Mouse (Mus musculus) kidney, postnatal 10 days (tissue): ENCODE results near the gene Sppl3.

Experiments
- DNase-seq: peaks from one replicate; pipeline ENCODE4 v3.0.0; 2021; ENCODE audit warnings: mixed read lengths

The Sppl3 gene

GRCm38 (mm10) chr5:115000503-115000902, 10.4 kb upstream of the Sppl3 start:
- DNase-seq, result no peak

- DNase-seq, result no peak
These were observed 9.5 kb upstream of the Sppl3 start for GRCm38 (mm10) chr5:115001464-115001863.

- DNase-seq, result no peak
These were observed 8.2 kb upstream of the Sppl3 start for GRCm38 (mm10) chr5:115002781-115003180.

GRCm38 (mm10) chr5:115003224-115003873, 7.6 kb upstream of the Sppl3 start:
- DNase-seq, result no peak

- DNase-seq, result no peak
These were observed 3.2 kb upstream of the Sppl3 start for GRCm38 (mm10) chr5:115007768-115008167.

GRCm38 (mm10) chr5:115008307-115008706, 2.6 kb upstream of the Sppl3 start:
- DNase-seq, result no peak

GRCm38 (mm10) chr5:115009143-115009542, 1.8 kb upstream of the Sppl3 start:
- no peak for DNase-seq

- no peak for DNase-seq
These were observed 976 bp upstream of the Sppl3 start for GRCm38 (mm10) chr5:115009961-115010360.

- no peak for DNase-seq
These were observed 231 bp downstream of the Sppl3 start for GRCm38 (mm10) chr5:115011217-115011518.

- peak; percentile 74 for DNase-seq
These were observed 753 bp downstream of the Sppl3 start for GRCm38 (mm10) chr5:115011519-115012261.

- DNase-seq, result no peak
These were observed 2.5 kb downstream of the Sppl3 start for GRCm38 (mm10) chr5:115013436-115013835.

- DNase-seq, result no peak
These were observed 3.6 kb downstream of the Sppl3 start for GRCm38 (mm10) chr5:115014570-115014969.

GRCm38 (mm10) chr5:115015121-115015520, 4.2 kb downstream of the Sppl3 start:
- no peak for DNase-seq

- no peak for DNase-seq
These were observed 7.3 kb downstream of the Sppl3 start for GRCm38 (mm10) chr5:115018270-115018669.

GRCm38 (mm10) chr5:115018813-115019212, 7.9 kb downstream of the Sppl3 start:
- DNase-seq, result no peak

- DNase-seq, result no peak
These were observed 11.1 kb downstream of the Sppl3 start for GRCm38 (mm10) chr5:115022021-115022420.

GRCm38 (mm10) chr5:115026170-115026569, 15.2 kb downstream of the Sppl3 start:
- no peak for DNase-seq

- DNase-seq, result no peak
These were observed 16.2 kb downstream of the Sppl3 start for GRCm38 (mm10) chr5:115027109-115027508.

- no peak for DNase-seq
These were observed 18.0 kb downstream of the Sppl3 start for GRCm38 (mm10) chr5:115028920-115029319.

GRCm38 (mm10) chr5:115029509-115029908, 18.6 kb downstream of the Sppl3 start:
- DNase-seq, result no peak

- no peak for DNase-seq
These were observed 20.6 kb downstream of the Sppl3 start for GRCm38 (mm10) chr5:115031576-115031975.

- no peak for DNase-seq
These were observed 21.7 kb downstream of the Sppl3 start for GRCm38 (mm10) chr5:115032620-115033019.

- no peak for DNase-seq
These were observed 24.3 kb downstream of the Sppl3 start for GRCm38 (mm10) chr5:115035217-115035616.

GRCm38 (mm10) chr5:115037099-115037498, 26.2 kb downstream of the Sppl3 start:
- DNase-seq, result no peak

GRCm38 (mm10) chr5:115040756-115041155, 29.8 kb downstream of the Sppl3 start:
- DNase-seq, result peak; percentile 54
